Mouse (Mus musculus): Measurements from ENCODE around the gene 4930486L24Rik. TPM values are rescaled to one million over a fixed set of nuclear protein-coding genes. Genes with fewer than 3 reads are reported as not detected.

Gene 4930486L24Rik
- total RNA-seq, 1 experiment = 2.9 TPM

GRCm38 (mm10) chr13:60839353-60839902 is 24.8 kb downstream of the 4930486L24Rik start:
- no peak overlapping the region for H3K9ac ChIP-seq (ENCODE audit: insufficient read depth, low read depth, low read length, poor library complexity, severe bottlenecking)
- TF ChIP-seq MAFK (IDR thresholded peaks at IDR 0.05; ENCODE audit: insufficient read depth, low read depth, low read length) (no peak), CHD2 (IDR thresholded peaks at IDR 0.05; ENCODE audit: low read depth, low read length) (no peak), ZC3H11A (IDR thresholded peaks at IDR 0.05; ENCODE audit: borderline replicate concordance, low read depth, low read length) (no peak), ZNF384 (IDR thresholded peaks at IDR 0.05; ENCODE audit: low read depth, low read length) (no peak), HCFC1 (IDR thresholded peaks at IDR 0.05; ENCODE audit: borderline replicate concordance, insufficient read depth, low read length) (no peak)
- H3K9me3 ChIP-seq (ENCODE audit: control insufficient read depth, insufficient read depth, low read depth, low read length) = no peaks in the 10 kb centered on the region
- no peaks in the 10 kb centered on the region for H3K36me3 ChIP-seq (ENCODE audit: control insufficient read depth, insufficient read depth, low read length, poor library complexity, severe bottlenecking)
- in situ Hi-C loops (cut with MboI; ENCODE audit: low sequenced_read_pairs in 2 of 2, unreplicated experiment in 2 of 2) = no loop called here
- no peak overlapping the region for H3K4me3 ChIP-seq (ENCODE audit: insufficient read depth in 1 of 2, low read depth in 1 of 2, low read length in 2 of 2, poor library complexity in 1 of 2, severe bottlenecking in 1 of 2)
- DNase-seq (ENCODE audit: low read depth, low spot score) = no peak
- no peaks in the 10 kb centered on the region for H3K4me1 ChIP-seq (ENCODE audit: control insufficient read depth in 2 of 2, insufficient read depth in 2 of 2, low read length in 2 of 2, poor library complexity in 1 of 2)
- H3K27ac ChIP-seq (ENCODE audit: insufficient read depth, low read depth, low read length, poor library complexity, severe bottlenecking) = no peak overlapping the region

- no peak for DNase-seq (ENCODE audit: low read depth, low spot score)
- H3K9ac ChIP-seq (ENCODE audit: insufficient read depth, low read depth, low read length, poor library complexity, severe bottlenecking) = no peak overlapping the region
- TF ChIP-seq ZNF384 (IDR thresholded peaks at IDR 0.05; ENCODE audit: low read depth, low read length) (no peak), MAFK (IDR thresholded peaks at IDR 0.05; ENCODE audit: insufficient read depth, low read depth, low read length) (no peak), ZC3H11A (IDR thresholded peaks at IDR 0.05; ENCODE audit: borderline replicate concordance, low read depth, low read length) (no peak), HCFC1 (IDR thresholded peaks at IDR 0.05; ENCODE audit: borderline replicate concordance, insufficient read depth, low read length) (no peak)
- H3K4me3 ChIP-seq (ENCODE audit: insufficient read depth in 1 of 2, low read depth in 1 of 2, low read length in 2 of 2, poor library complexity in 1 of 2, severe bottlenecking in 1 of 2) = no peak overlapping the region
- no peak overlapping the region for H3K27ac ChIP-seq (ENCODE audit: insufficient read depth, low read depth, low read length, poor library complexity, severe bottlenecking)
- no peaks in the 10 kb centered on the region for H3K36me3 ChIP-seq (ENCODE audit: control insufficient read depth, insufficient read depth, low read length, poor library complexity, severe bottlenecking)
- no peaks in the 10 kb centered on the region for H3K4me1 ChIP-seq (ENCODE audit: control insufficient read depth in 2 of 2, insufficient read depth in 2 of 2, low read length in 2 of 2, poor library complexity in 1 of 2)
- H3K9me3 ChIP-seq (ENCODE audit: control insufficient read depth, insufficient read depth, low read depth, low read length) = no peaks in the 10 kb centered on the region
- in situ Hi-C loops (cut with MboI; ENCODE audit: low sequenced_read_pairs in 2 of 2, unreplicated experiment in 2 of 2) = no loop called here
Observed at GRCm38 (mm10) chr13:60826052-60826451, 38.2 kb downstream of the 4930486L24Rik start.

- Histone ChIP-seq H3K4me1 (ENCODE audit: control insufficient read depth in 2 of 2, insufficient read depth in 2 of 2, low read length in 2 of 2, poor library complexity in 1 of 2) (no peaks in the 10 kb centered on the region), H3K9ac (ENCODE audit: insufficient read depth, low read depth, low read length, poor library complexity, severe bottlenecking) (no peak overlapping the region), H3K4me3 (ENCODE audit: insufficient read depth in 1 of 2, low read depth in 1 of 2, low read length in 2 of 2, poor library complexity in 1 of 2, severe bottlenecking in 1 of 2) (no peak overlapping the region), H3K36me3 (ENCODE audit: control insufficient read depth, insufficient read depth, low read length, poor library complexity, severe bottlenecking) (no peaks in the 10 kb centered on the region), H3K9me3 (ENCODE audit: control insufficient read depth, insufficient read depth, low read depth, low read length) (no peaks in the 10 kb centered on the region), H3K27ac (ENCODE audit: insufficient read depth, low read depth, low read length, poor library complexity, severe bottlenecking) (no peak overlapping the region)
- DNase-seq (ENCODE audit: low read depth, low spot score) = no peak
- TF ChIP-seq HCFC1 (IDR thresholded peaks at IDR 0.05; ENCODE audit: borderline replicate concordance, insufficient read depth, low read length) = no peak
- TF ChIP-seq ZNF384 (IDR thresholded peaks at IDR 0.05; ENCODE audit: low read depth, low read length) = no peak
- TF ChIP-seq ZC3H11A (IDR thresholded peaks at IDR 0.05; ENCODE audit: borderline replicate concordance, low read depth, low read length) = no peak
- no peak for TF ChIP-seq CHD2 (IDR thresholded peaks at IDR 0.05; ENCODE audit: low read depth, low read length)
- TF ChIP-seq MAFK (IDR thresholded peaks at IDR 0.05; ENCODE audit: insufficient read depth, low read depth, low read length) = no peak
- in situ Hi-C loops (cut with MboI; ENCODE audit: low sequenced_read_pairs in 2 of 2, unreplicated experiment in 2 of 2) = no loop called here
Observed at GRCm38 (mm10) chr13:60820486-60821175, 43.6 kb downstream of the 4930486L24Rik start.

- DNase-seq (ENCODE audit: low read depth, low spot score) = peak; percentile 28
- no peak overlapping the region for H3K4me3 ChIP-seq (ENCODE audit: insufficient read depth in 1 of 2, low read depth in 1 of 2, low read length in 2 of 2, poor library complexity in 1 of 2, severe bottlenecking in 1 of 2)
- no peaks in the 10 kb centered on the region for H3K4me1 ChIP-seq (ENCODE audit: control insufficient read depth in 2 of 2, insufficient read depth in 2 of 2, low read length in 2 of 2, poor library complexity in 1 of 2)
- H3K9ac ChIP-seq (ENCODE audit: insufficient read depth, low read depth, low read length, poor library complexity, severe bottlenecking) = no peak overlapping the region
- in situ Hi-C loops (cut with MboI; ENCODE audit: low sequenced_read_pairs in 2 of 2, unreplicated experiment in 2 of 2) = loop anchor here in 1 of 2 experiments (10.0 kb wide), 1 partner anchor 345 kb away; no protein-coding TSS in a partner anchor
- H3K9me3 ChIP-seq (ENCODE audit: control insufficient read depth, insufficient read depth, low read depth, low read length) = no peaks in the 10 kb centered on the region
- no peak overlapping the region for H3K27ac ChIP-seq (ENCODE audit: insufficient read depth, low read depth, low read length, poor library complexity, severe bottlenecking)
- H3K36me3 ChIP-seq (ENCODE audit: control insufficient read depth, insufficient read depth, low read length, poor library complexity, severe bottlenecking) = no peaks in the 10 kb centered on the region
- TF ChIP-seq ZNF384 (IDR thresholded peaks at IDR 0.05; ENCODE audit: low read depth, low read length) (no peak), ZC3H11A (IDR thresholded peaks at IDR 0.05; ENCODE audit: borderline replicate concordance, low read depth, low read length) (peak; percentile 75; the same call in 1 of the 2 replicates)
Observed at GRCm38 (mm10) chr13:60819469-60819868, 44.8 kb downstream of the 4930486L24Rik start.

Data from ES-E14 (cell line).